Mouse (Mus musculus): ENCODE data around the gene Coil.

GRCm38 (mm10) chr11:88954803-88955202 is 15.2 kb upstream of the Coil start:
- TF ChIP-seq POLR2A (IDR thresholded peaks at IDR 0.05; ENCODE audit: borderline replicate concordance, control insufficient read depth, low read depth, low read length) = no peak
- no peak for TF ChIP-seq CTCF (IDR thresholded peaks at IDR 0.05; ENCODE audit: control insufficient read depth, insufficient read depth, low read length)

All from bone marrow, adult 2 months (tissue).